Mouse (Mus musculus) neutrophil, adult 5-6 weeks (primary cell): ENCODE results near the gene Dedd. TPM values are rescaled to one million over a fixed set of nuclear protein-coding genes. Genes with fewer than 3 reads are reported as not detected.

Source experiments
- ATAC-seq: fragments of 151-379, 151-347 bp; 2 replicates; pipeline ENCODE4 v1.8.0; 2017; ENCODE audit warnings: mild to moderate bottlenecking, moderate TSS enrichment; ENCODE audit not compliant: insufficient number of reproducible peaks, poor library complexity, low FRiP score, severe bottlenecking; ENCODE audit errors: extremely low read depth
- total RNA-seq: library from RNA; stranded (forward); fragments of 200-1000 nt; gene quantifications from 2 replicates; pipeline ENCODE4 v1.2.3, GENCODE M21; 2017

The Dedd gene
- total RNA-seq: 24.2 and 30.4 TPM in 2 replicates

- ATAC-seq: peak; percentile 94
Observed at GRCm38 (mm10) chr1:171328839-171329432, at the start of gene Dedd. Gene Dedd, plus strand, starts transcription at chr1:171329145.

GRCm38 (mm10) chr1:171279721-171280120, 49.2 kb upstream of the Dedd start:
- ATAC-seq: no peak

GRCm38 (mm10) chr1:171280250-171280915, 48.6 kb upstream of the Dedd start:
- ATAC-seq: no peak

- ATAC-seq: peak; percentile 94
Observed at GRCm38 (mm10) chr1:171280916-171281527, 47.9 kb upstream of the Dedd start, which contains the start of gene Ppox. Gene Ppox, minus strand, starts transcription at chr1:171281186.

- peak; percentile 41 for ATAC-seq
Observed at GRCm38 (mm10) chr1:171281528-171281923, 47.4 kb upstream of the Dedd start.

- no peak for ATAC-seq
Observed at GRCm38 (mm10) chr1:171282086-171282805, 46.7 kb upstream of the Dedd start.

GRCm38 (mm10) chr1:171283188-171284160, 45.5 kb upstream of the Dedd start:
- ATAC-seq: no peak

GRCm38 (mm10) chr1:171284491-171284890, 44.5 kb upstream of the Dedd start:
- no peak for ATAC-seq

GRCm38 (mm10) chr1:171285096-171285892, 43.7 kb upstream of the Dedd start:
- ATAC-seq: no peak

GRCm38 (mm10) chr1:171286517-171286916, 42.4 kb upstream of the Dedd start:
- ATAC-seq: no peak

GRCm38 (mm10) chr1:171287136-171288081, 41.5 kb upstream of the Dedd start, which contains the start of gene Usp21:
Gene Usp21, minus strand, starts transcription at chr1:171287991.
- peak; percentile 97 for ATAC-seq

GRCm38 (mm10) chr1:171288328-171288727, 40.6 kb upstream of the Dedd start:
- no peak for ATAC-seq

GRCm38 (mm10) chr1:171293351-171293750, 35.6 kb upstream of the Dedd start:
- ATAC-seq: no peak

- ATAC-seq: no peak
Observed at GRCm38 (mm10) chr1:171293906-171294297, 35.0 kb upstream of the Dedd start.

GRCm38 (mm10) chr1:171294298-171295062, 34.5 kb upstream of the Dedd start, which contains the start of gene Ufc1:
Gene Ufc1, minus strand, starts transcription at chr1:171295024.
- ATAC-seq: peak; percentile 99

GRCm38 (mm10) chr1:171295063-171295402, 33.9 kb upstream of the Dedd start:
- ATAC-seq: no peak
